Mouse (Mus musculus) heart, postnatal 25 days (tissue): ENCODE results near the gene Fa2h. TPM values are rescaled to one million over a fixed set of nuclear protein-coding genes. Genes with fewer than 3 reads are reported as not detected.
A peak's percentile ranks its signal among the peaks of the same experiment; 100 is the strongest.

Experiments used
- DNase-seq: peaks from one replicate; pipeline ENCODE4 v3.0.0; 2022; ENCODE audit warnings: low spot score
- intact Hi-C: fragments of 180-260 bp; cut with DNase I; formaldehyde crosslinking; loops from one replicate; pipeline ENCODE4 v1.15.1; 2025
- total RNA-seq, 2 experiments: library from RNA; stranded (reverse); gene quantifications; 2 replicates each; pipeline ENCODE4 v1.2.3; 2021

Fa2h gene
- total RNA-seq = under 1 TPM in 1 of 2 experiments, not detected in 1; 0.22 TPM

DNA sequence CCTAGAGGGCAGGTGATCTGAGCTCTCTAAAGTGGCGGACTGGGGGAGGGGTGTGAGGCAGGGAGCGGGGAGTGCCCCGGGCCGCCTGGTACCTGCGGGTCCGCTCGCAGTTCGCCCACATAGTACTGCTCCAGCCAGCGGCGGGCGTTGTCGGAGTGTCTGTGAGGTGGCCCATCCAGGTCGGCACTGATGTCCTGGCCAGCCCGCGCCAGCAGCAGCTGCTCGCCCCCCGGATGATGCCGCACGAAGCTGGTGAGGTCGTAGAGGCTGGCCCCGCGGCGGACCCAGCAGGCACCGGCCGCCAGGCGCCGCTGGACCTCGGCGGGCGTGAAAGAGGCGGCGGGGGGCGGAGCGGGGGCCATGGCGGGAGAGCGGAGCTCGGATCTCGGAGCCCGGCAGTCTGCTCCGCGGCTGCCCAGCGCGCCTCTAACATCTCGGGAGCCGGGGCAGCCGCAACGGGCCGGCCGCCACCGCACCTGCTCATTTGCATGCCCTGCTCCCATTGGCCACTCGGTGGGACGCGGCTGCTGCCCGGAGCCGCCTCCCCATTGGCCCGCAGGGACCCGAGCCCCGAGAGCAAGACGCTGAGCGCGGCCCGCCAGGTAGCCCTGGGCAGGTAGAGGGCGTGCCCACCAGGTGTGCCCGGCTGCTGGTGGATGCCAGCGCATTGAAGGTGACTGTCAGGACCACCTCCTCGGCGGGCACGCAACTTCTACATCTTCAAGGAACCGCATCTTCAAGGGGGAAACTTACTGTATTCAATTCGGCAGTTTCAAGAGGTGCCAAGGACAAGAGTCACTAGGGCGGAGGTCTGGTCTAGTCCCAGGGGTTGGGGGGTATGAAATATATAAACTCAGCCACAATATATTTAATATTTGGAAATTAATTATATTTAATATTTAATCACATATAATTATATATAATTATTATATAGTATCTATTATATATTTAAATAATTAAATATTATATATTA is at the start of gene Fa2h:
Gene Fa2h, minus strand, starts transcription at position 434 of the 973 bp plus-strand sequence.
- intact Hi-C loops = no loop called here
- DNase-seq = peak; percentile 31

DNA sequence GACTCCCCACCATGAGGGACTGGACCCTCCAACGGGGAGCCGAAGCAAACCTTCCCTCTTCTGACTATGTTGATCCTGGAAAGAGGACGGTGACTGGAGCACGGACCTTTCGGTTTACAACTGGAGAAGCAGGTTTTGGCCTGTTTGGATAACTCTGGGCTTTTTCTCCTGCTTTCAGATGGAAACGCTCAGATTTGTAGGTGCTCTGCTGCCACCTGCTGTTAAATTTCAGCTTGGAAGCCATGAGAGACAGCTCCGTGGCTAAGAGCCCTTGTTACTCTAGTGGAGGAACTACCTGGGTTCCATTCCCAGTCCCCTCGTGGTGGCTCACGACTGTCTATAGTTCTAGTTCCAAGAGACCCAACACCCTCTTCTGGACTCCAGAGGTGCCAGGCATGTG is 45.6 kb upstream of the Fa2h start:
- DNase-seq = peak; percentile 10
- intact Hi-C loops = loop anchor here (1.0 to 2.0 kb wide), 2 partner anchors 20 to 96 kb away; no protein-coding TSS in a partner anchor

DNA sequence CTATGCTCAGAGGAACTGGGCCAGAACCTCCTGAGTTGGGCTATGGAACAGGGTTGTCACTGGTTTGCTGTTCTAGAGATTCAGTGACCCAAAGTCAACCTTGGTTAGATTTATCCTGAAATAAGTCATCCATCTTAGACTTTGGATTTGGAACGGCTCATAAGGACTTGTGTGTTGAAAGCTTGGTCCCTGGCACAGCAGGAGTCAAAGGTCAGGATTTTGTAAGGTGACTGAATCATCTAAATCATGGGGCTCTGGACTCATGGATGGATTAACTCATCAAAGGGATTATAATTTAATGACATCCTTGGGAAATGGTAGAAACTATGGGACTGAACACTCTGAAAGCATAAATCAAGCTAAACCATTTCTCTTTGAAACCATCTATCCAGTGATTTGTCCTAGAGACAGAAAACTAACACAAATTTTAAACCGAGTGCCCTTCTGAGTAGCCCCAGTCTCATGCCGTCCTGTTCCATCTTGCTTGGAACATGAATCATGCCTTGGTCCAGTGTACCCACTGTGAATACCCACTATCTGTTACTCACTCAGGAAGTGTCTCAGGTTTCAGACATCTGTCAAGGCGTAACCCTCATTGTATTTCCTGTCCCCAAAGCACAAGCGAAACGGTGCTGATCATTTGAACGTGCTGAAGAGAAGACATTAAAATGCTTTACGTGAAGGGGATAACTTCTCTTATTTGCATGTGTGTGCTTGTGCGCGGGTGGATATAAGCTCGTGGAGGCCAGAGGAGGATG is 41.6 kb upstream of the Fa2h start:
- intact Hi-C loops = no loop called here
- no peak for DNase-seq

DNA sequence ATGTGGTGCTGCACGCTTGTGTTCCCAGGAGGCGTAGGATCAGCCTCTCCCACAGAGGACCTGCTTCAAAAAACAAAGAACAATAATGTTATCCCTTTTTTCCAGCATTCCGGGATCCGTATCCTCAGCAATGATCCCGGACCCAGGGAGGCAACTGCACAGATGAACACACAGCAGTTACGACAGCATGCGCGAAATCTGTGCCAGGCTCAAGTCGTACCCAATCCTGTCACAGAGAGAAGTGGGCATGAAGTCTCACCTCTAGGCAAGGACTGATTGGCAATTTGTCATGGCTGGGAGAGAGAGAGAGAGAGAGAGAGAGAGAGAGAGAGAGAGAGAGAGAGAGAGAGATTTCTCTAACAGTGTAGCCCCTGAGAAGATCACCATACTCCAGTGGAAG is 31.0 kb upstream of the Fa2h start:
- intact Hi-C loops = no loop called here

DNA sequence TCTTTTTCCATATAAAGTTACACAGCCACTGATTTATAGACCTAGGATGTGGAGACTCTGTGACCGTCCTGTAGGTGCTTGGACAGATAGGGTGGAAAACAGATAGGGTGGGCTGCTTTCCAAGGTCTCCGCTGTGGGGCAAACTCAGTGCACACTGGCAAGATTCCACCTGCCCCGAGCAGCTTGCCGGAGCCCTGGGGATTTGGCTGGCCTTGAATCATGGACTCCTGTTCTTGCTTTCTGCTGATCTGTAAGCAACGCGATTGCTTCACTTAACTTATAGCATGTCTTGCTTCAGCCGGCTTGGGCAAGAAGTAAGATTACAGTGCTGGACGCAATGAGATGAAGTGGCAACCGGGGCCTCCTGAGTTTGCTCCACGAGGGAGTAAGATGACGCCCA is 30.6 kb upstream of the Fa2h start:
- DNase-seq = no peak
- intact Hi-C loops = no loop called here

More for the DNA sequence above, 31.0 kb upstream of the Fa2h start:
- no peak for DNase-seq

DNA sequence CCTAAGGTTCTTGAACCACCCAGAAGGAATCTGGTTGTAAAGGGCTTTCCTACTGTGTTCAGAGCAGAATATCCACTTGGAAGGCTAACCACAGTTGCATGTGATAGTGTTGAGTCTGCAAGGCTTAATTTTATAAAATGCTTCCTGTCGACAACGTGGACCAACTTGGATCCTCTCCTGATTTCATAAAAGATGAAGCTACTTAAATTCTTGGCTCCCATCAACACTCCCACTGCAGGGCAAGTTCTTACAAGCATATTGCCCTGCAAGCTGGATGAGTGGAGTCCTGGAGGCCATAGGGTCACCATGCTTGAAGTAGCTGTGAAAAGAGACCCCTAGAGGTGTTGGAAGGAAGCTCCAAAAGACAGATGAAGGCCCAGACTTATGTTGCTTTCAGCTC is 29.0 kb upstream of the Fa2h start:
- no peak for DNase-seq
- intact Hi-C loops = no loop called here

DNA sequence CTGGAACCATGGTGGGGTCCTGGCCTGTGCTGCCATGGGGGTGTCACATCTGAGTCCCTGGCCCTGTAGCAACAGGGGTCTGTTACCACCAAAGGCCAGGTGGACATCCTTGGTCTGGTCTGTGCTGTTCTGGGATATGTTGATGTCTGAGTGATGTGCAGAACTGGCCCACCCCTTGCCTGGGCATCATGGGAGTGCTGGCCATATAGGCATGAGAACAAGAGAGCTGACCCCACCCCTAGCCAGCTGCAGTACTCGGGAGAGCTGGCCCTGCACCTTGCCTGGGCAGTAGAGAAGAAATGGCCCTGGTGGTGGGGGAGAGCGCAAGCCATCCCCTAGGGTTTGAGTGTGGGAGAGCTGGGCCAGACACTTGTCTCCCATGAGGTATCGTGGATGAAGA is 25.5 kb upstream of the Fa2h start:
- intact Hi-C loops = loop anchor here (2.0 to 5.0 kb wide), 2 partner anchors 20 to 243 kb away; no protein-coding TSS in a partner anchor
- no peak for DNase-seq

DNA sequence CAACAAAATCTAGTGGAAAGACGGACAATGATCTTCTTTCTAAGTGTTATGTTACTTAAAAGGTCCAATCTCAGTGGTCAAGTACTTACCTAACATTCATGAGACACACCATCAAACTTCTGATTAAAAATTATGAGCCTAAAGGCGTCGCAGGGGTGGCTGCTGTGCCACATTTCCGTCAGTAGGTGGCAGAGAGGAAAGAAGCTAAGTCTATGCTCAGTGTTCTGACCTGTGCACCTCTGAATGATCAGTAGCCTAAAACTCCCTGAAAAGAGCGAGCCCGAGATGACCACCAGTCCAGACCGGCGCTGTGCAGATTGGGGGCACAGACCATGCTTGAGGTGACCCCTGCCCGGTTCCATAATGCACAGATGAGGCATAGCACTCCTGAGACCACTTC is 25.0 kb upstream of the Fa2h start:
- intact Hi-C loops = loop anchor here (2.0 to 5.0 kb wide), 2 partner anchors 20 to 244 kb away; no protein-coding TSS in a partner anchor
- DNase-seq = no peak

DNA sequence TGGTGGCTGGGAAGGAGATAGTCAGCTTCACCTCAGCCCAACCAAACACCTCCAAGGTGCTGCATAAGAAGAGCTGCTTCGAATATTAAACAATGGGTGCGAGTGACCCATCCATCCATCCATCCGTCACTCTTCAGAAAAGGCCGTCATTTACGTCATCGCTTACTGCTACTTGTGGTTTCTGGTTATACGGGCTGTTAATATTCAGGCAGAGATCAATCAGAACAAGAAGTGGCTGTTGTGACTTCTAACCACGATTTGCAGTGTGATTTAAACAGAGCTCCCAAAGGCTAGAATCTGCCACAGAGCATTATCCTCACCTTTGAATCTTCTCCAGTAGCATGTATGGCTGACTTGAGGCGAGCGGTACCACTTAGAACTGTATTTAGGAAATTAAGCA is 23.6 kb upstream of the Fa2h start:
- intact Hi-C loops = loop anchor here (5.0 kb wide), 1 partner anchor 245 kb away; no protein-coding TSS in a partner anchor
- DNase-seq = no peak

DNA sequence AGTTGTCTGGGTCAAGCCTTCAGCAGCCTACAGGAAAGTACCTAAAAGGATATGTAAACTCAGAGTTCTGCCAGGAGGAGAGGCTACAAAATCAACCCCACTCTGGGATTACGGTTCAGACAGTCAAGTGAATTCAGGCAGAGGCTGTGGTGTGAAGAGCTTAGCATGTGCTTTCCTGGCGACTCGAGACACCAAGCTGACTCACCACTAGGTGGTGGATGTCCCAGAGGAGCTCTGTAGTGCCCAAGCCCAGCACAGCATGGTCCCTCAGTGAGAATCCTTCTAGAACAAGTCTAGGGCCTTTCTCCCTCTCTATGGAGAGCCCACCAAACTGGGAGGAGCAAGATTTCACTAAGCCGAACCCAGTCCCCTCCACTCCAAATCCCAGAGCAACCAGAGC is 9.8 kb upstream of the Fa2h start:
- intact Hi-C loops = no loop called here

DNA sequence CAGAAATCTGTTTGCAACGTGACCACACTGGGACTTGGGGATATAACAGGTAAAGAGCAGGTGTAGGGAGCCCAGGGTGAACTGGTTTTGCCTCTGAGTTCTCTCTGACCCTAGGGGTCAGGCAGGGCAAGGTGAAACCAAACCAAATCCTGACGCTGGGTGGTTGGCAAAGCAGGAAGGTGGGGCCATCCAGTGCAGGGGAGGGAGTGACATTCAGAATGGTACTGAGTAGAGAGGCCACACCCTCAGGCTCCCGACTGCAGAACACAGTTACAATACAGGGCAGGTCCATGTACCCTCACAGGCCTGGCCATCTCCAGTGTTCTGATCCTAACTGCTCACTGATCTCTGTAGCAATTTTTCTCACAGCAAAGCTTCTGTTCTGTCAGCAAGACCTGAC is 2.4 kb downstream of the Fa2h start:
- DNase-seq = no peak
- intact Hi-C loops = no loop called here

More for the DNA sequence above, 9.8 kb upstream of the Fa2h start:
- no peak for DNase-seq

DNA sequence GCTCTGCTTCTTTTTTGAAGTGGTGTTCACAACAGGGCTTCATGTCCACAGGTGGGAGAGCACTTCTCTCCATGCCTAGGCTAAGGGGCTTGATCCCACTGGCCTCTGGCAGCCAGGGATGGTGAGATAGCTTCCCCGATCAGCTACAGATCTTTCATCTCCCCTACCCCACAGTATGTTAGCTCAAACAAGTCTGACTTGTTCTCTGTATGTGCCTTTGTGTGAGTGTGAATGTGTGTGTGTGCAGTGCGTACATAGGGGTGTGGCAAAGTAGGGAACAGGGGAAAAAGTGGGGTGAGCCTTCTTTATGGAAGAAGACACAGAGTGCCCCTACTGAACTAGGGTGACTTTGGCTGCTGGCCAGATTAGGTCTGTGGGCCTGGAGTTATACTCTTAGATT is 2.8 kb downstream of the Fa2h start:
- intact Hi-C loops = no loop called here
- no peak for DNase-seq

DNA sequence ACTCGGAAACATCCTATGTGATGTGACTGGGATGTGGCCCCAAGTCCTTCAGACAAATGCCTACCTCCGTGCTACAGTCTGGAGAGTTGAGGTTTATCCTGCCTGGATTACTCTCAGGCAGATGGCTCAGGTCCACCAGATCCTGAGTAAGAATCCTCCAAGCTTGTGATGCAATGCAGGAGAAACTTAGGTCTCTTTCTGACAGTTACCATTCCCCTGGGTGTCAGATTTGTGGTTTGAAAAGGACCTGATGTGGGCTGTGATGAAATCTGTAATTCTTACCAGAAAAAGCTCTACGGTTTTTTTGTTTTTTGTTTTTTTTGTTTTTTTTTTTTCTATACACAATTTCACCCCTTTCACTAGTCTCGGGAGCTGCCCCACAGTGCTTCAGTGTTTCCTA is 4.0 kb downstream of the Fa2h start:
- intact Hi-C loops = no loop called here
- no peak for DNase-seq

DNA sequence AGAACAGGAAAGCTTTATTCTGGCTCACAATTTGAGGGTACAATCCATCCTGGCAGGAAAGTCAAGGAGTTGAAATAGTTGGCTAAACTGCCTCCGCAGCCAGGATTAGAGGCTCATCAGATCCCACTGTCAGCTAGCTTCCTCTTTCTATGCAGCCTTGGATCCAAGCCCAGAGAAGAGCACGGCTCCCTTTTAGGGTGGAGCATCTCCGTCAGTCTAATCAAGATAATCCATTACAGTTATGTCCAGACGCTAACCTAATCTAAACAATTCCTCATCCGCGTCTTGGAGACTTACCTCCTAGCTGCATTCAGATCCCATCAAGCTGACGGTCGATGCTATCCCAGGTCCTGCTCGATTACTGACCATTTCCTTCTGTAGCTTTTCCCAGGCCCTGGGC is 7.7 kb downstream of the Fa2h start:
- intact Hi-C loops = no loop called here
- no peak for DNase-seq

DNA sequence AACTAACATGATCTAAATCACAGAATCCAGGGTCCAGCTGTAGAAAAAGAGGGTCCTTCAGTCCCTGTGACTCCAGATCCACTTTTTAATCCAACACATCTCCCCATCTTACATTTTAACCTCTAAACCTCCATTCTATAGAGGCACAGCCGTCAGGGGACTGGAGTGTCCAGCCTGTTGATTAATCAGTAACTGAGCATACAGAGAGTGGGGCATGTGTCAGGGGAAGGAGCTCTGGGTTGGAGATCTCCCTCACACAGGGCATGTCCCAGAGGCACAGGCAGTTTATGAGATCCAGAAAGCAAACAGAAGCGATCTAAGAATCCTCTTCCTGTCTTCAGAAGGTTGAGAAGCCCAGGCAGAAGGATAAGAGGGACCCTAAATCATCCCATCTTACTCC is 9.0 kb downstream of the Fa2h start:
- intact Hi-C loops = no loop called here
- no peak for DNase-seq

DNA sequence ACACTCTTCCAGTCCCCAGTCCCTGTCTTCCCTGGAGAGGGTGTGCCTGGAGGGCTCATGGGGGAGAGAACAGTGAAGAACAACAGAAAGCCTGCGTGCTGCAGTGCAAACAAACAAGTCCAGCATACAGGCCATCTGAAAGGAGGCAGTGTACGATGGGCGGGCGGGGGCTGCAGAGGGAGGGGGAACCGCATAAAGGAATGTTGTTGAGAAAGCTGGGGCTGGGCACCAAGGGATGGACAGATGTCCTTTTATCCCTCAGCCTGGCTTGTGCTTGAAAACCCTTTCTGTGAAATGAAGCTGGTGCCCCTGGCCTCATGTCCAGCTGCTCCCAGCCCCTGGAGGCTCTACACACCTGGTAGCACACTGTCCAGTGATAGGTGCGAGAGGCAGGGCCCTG is 18.4 kb downstream of the Fa2h start:
- intact Hi-C loops = no loop called here
- no peak for DNase-seq

DNA sequence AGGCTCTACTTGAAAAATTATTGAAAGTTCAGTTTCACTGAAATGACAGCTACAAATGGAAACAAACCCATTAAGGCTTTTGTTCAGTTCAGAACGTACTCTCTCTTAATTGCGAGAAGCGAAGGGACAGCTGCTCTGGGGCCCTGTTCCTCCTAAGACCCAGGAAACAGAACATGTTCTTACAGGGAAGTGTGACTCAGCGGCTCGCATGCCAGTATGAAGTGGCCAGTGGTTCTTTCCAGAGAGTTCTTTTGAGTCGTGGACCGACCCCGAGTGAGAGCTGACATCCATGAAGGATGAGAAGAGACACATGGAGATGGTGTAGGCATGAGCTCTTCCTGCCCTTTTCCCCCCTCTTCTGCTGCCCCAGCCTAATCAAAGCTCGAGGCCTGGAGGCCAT is 23.9 kb downstream of the Fa2h start:
- no peak for DNase-seq
- intact Hi-C loops = no loop called here

DNA sequence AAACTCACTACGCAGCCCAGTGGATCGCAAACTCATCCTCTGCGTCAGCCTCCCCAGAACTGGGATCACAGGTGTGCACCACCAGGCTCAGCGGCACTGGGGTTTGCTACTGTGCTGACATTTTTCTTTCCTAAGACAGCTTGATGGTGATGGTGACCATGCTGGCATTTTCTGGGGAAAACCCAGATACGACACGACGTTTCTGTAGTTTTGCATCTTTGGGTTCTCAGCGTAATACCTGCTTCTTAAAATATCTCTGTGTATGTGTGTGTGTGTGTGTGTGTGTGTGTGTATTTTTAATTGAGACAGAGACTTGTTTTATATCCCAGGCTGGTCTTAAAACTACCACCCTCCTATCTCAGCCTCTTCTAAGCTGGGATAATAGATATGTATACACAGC is 26.3 kb downstream of the Fa2h start:
- intact Hi-C loops = no loop called here
- DNase-seq = no peak

DNA sequence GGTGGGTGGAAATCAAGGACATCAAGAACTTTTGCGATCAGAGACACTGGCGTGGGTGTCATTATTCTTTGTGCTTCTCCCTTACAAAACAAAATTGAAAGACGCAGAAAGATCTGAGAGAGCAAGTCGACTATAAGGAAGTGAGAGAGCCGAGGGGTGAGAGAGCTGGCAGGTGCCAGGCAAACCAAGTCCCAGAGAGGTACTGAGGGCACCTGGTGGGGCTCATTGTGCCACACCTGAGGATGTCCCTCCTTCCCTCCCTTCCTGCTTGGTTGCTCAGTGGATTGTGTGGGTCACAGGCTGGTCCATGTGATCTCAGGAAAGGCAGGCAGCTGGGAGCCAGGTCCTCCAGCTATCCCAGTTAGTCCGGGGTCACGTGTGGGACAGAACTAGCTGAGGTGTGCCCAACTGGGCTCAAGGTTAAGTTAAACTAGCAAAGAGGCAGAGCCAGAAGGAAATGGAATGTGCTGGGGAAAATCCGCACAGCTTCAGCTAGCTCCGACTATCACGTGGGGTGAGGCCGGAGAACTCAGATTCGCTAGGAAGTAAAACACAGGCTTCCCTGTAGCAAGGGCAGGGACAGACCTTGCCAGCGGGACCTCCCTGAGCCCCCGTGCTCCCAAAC is 26.9 kb downstream of the Fa2h start:
- DNase-seq = no peak
- intact Hi-C loops = no loop called here

DNA sequence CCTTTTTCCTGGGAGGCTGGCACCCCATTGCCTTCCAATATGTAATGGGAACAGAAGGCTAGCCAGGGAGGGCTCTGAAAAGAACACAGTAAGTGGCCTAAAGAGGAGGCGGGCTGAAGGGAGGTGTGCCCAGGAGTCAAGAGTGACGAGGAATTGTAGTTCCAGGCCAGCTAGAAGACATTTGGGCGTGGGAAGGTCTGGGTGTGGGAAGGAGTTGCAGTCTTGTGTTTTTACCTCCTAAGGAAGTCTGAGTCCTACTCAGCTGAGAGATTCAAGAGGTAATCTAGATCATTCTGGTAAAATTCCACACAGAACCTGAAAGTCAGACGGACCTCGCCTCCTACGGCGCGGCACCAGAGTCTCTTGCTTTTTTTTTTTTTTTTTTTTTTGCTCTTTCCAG is 30.1 kb downstream of the Fa2h start:
- DNase-seq = no peak
- intact Hi-C loops = no loop called here
